31 mouse cellular contexts compared by ENCODE assay signal in genomic region chr16:73556940-73557339, GRCm38 (mm10).
"Had no signal": no experiment of that assay in that cellular context is flagged by ENCODE, and none has a peak within 500 bp of the region (broad histone marks: within the 10 kb centered on the region; RNA-seq: fewer than 3 reads in every experiment).

No protein-coding gene starts in this region.

- ATAC-seq: liver, embryonic 12.5 days; liver, postnatal 0 days; lung, postnatal 0 days; midbrain, embryonic 13.5 days; midbrain, embryonic 15.5 days; midbrain, embryonic 16.5 days had no signal

- H3K4me1 ChIP-seq: limb, embryonic 10.5 days; limb, embryonic 12.5 days; limb, embryonic 13.5 days; limb, embryonic 15.5 days; liver, embryonic 12.5 days; liver, embryonic 13.5 days; liver, embryonic 15.5 days; lung, embryonic 15.5 days; megakaryocyte, embryonic 14.5 days; midbrain, embryonic 10.5 days; midbrain, embryonic 12.5 days; midbrain, embryonic 13.5 days; midbrain, embryonic 15.5 days had no signal

- H3K9me3 ChIP-seq: limb, embryonic 10.5 days; limb, embryonic 12.5 days; limb, embryonic 13.5 days; limb, embryonic 15.5 days; liver, embryonic 12.5 days; liver, embryonic 13.5 days; liver, embryonic 15.5 days; lung, embryonic 15.5 days; megakaryocyte, embryonic 14.5 days; midbrain, embryonic 10.5 days; midbrain, embryonic 12.5 days; midbrain, embryonic 13.5 days; midbrain, embryonic 15.5 days had no signal

- H3K27me3 ChIP-seq: limb, embryonic 12.5 days; limb, embryonic 13.5 days; limb, embryonic 15.5 days; liver, embryonic 12.5 days; liver, embryonic 13.5 days; liver, embryonic 15.5 days; lung, embryonic 15.5 days; megakaryocyte, embryonic 14.5 days; midbrain, embryonic 12.5 days; midbrain, embryonic 13.5 days; midbrain, embryonic 15.5 days had no signal

- H3K27ac ChIP-seq: limb, embryonic 10.5 days; limb, embryonic 12.5 days; limb, embryonic 13.5 days; limb, embryonic 15.5 days; liver, embryonic 12.5 days; liver, embryonic 13.5 days; liver, embryonic 14.5 days; liver, embryonic 15.5 days; lung, embryonic 15.5 days; macrophage; midbrain, embryonic 10.5 days; midbrain, embryonic 12.5 days; midbrain, embryonic 13.5 days; midbrain, embryonic 15.5 days had no signal

- DNase-seq: left cerebral cortex, postnatal 4 days; liver; liver, embryonic 13.5 days; liver, postnatal 0 days; lung, adult 18-20 months; lung, adult 2 months; lung, embryonic 14.5 days; lung, postnatal 10 days; lung, postnatal 14 days; lung, postnatal 36 days; lung, postnatal 4 days; midbrain, embryonic 14.5 days had no signal

- H3K9ac ChIP-seq: limb, embryonic 12.5 days; limb, embryonic 13.5 days; limb, embryonic 15.5 days; liver, embryonic 12.5 days; liver, embryonic 13.5 days; liver, embryonic 14.5 days; liver, embryonic 15.5 days; liver, postnatal 0 days; lung, embryonic 14.5 days; lung, embryonic 15.5 days; midbrain, embryonic 12.5 days; midbrain, embryonic 13.5 days; midbrain, embryonic 15.5 days had no signal

- H3K36me3 ChIP-seq: limb, embryonic 10.5 days; limb, embryonic 12.5 days; limb, embryonic 13.5 days; limb, embryonic 15.5 days; liver, embryonic 12.5 days; liver, embryonic 13.5 days; liver, embryonic 15.5 days; lung, embryonic 15.5 days; midbrain, embryonic 10.5 days; midbrain, embryonic 12.5 days; midbrain, embryonic 13.5 days; midbrain, embryonic 15.5 days had no signal

- H3K4me2 ChIP-seq: limb, embryonic 12.5 days; limb, embryonic 13.5 days; limb, embryonic 15.5 days; liver, embryonic 11.5 days; liver, embryonic 12.5 days; liver, embryonic 13.5 days; liver, embryonic 15.5 days; lung, embryonic 14.5 days; lung, embryonic 15.5 days; midbrain, embryonic 11.5 days; midbrain, embryonic 12.5 days; midbrain, embryonic 13.5 days; midbrain, embryonic 15.5 days had no signal

- H3K4me3 ChIP-seq: limb, embryonic 10.5 days; limb, embryonic 12.5 days; limb, embryonic 13.5 days; limb, embryonic 15.5 days; liver, embryonic 12.5 days; liver, embryonic 13.5 days; liver, embryonic 15.5 days; lung, embryonic 15.5 days; megakaryocyte, embryonic 14.5 days; midbrain, embryonic 10.5 days; midbrain, embryonic 12.5 days; midbrain, embryonic 13.5 days; midbrain, embryonic 15.5 days; myocyte had no signal
